Mouse (Mus musculus) left cerebral cortex, postnatal 14 days (tissue): ENCODE measurements around the gene Sh3bp5. TPM values are rescaled to one million over a fixed set of nuclear protein-coding genes. Genes with fewer than 3 reads are reported as not detected.

Experiments used
- DNase-seq, 2 experiments: peaks; one replicate each; pipeline ENCODE4 v3.0.0; 2021 to 2022; ENCODE audit warnings: low spot score in 2 of 2, mixed read lengths in 1 of 2
- intact Hi-C: fragments of 180-260 bp; cut with DNase I; formaldehyde crosslinking; loops from one replicate; pipeline ENCODE4 v1.15.1; 2025
- total RNA-seq, 2 experiments: library from RNA; stranded (reverse); gene quantifications; 2 replicates each; pipeline ENCODE4 v1.2.3; 2021

Sh3bp5 gene
- total RNA-seq, 2 experiments from 2014 or later = 73.5 to 73.9 TPM

DNA sequence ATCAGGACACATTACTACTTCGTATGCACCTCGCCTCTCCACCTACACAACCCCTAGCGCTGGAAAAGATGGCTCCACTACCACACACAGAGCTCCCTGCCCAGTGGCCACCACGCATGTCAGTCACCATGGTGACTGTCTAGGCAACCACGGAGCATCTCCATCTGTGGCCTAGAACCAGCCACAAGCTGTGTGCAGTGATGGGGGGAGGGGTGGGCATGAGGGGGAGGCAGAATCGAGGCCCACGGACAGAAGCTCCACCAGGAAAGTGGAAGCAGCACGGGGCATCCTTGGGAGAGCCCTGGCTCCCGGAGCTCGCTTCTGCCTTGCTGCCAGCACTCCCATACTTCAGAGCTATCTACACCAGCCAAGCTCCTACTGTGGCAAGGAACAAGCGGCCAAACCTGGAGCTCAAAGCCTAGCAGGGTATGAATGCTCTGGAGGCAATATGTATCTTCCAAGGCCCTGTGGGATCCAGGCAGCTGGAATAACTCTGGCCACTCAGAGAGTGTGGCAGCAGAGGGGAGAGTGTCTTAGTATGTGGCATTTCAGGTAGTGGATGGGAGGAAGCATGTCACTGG is 52.3 kb downstream of the Sh3bp5 start:
- peak; percentile 75 to 84 for DNase-seq
- intact Hi-C loops = loop anchor here (2.0 kb wide), 1 partner anchor 53 kb away; the partner anchor contains the start of gene Sh3bp5

- intact Hi-C loops = no loop called here
- no peak for DNase-seq
Measured at GRCm38 (mm10) chr14:31382276-31382675, 53.6 kb downstream of the Sh3bp5 start.

DNA sequence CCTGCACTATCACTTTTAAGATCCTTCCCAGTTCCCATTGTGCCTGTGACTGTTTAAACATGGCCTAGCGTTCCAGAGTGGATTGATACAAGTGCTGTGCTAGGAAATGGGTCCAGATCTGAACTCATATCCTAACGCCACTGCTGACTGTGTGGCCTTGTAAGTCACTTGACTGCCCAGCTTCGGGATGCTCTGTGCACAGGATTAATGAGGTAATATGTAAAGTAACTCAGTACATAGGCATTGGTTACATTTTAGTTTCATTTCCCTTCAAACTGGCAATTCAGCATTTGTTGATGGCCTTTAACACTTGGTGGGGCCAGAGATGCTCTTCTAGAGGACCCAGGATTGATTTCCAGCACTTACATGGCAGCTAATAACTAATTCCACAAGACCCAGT is 59.5 kb downstream of the Sh3bp5 start:
- DNase-seq = no peak
- intact Hi-C loops = no loop called here

GRCm38 (mm10) chr14:31374390-31374789 is 61.5 kb downstream of the Sh3bp5 start:
- intact Hi-C loops = no loop called here
- DNase-seq = no peak

DNA sequence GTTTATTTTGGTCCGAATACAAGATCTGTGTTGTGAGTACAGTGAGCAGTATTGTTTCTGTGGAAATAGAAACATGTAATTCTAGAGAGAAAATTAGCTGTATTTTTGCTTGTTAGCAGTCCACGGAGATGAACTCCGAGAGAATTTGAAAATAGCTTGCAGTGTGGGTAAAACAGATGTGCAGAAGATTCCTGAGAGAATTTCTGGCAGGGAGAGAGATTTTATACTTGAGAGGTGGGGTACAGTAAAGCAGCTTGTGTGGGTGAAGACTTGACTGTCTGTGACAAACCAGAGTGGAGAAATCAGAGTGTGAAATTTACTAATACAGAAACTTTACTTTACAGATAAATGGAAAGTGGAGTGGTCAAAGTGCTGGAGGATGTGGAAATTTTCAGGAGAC is 66.5 kb downstream of the Sh3bp5 start:
- no peak for DNase-seq
- intact Hi-C loops = no loop called here

GRCm38 (mm10) chr14:31367951-31368350 is 67.9 kb downstream of the Sh3bp5 start:
- DNase-seq = no peak
- intact Hi-C loops = no loop called here

DNA sequence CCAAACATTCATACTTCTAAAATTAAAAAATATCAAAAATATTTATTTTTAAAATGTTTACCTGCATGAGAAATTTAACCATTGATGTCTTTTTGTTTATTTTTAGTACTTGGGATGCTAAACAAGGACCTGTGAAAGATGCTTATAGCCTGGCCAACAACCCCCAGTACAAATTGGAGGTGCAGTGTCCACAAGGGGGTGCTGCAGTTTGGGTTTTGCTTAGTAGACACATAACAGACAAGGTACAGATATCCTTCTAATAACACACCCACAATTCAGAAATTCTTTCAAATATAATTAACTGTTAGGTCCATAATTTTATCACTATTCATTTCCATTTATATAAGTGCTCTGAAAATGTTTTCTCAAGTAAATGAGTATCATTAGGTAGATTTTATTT is 70.5 kb downstream of the Sh3bp5 start:
- intact Hi-C loops = loop anchor here (2.0 kb wide), 1 partner anchor 105 kb away; no protein-coding TSS in a partner anchor
- DNase-seq = peak in 1 of 2 experiments; percentile 76

- DNase-seq = no peak
- intact Hi-C loops = loop anchor here (2.0 kb wide), 1 partner anchor 106 kb away; no protein-coding TSS in a partner anchor
Measured at GRCm38 (mm10) chr14:31364589-31364988, 71.3 kb downstream of the Sh3bp5 start.

DNA sequence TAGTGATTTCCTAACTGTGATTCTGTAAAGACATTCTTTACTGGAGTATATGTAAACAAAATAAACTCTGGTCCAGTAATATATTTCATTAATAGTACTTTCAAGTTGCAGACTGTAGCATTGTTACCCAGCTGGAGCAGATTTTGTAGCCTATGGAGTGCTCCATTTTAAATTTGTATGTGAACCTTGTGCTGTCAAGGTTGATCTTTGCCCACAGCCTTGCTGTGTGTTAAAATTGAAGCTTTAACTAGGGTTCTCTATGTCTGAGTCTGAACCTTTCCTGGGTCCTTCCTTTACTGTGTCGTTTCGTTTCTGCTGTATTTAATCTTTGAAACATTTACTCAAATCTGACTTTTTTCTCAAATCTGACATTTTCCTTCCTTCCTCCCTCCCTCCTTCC is 73.6 kb downstream of the Sh3bp5 start:
- no peak for DNase-seq
- intact Hi-C loops = no loop called here

DNA sequence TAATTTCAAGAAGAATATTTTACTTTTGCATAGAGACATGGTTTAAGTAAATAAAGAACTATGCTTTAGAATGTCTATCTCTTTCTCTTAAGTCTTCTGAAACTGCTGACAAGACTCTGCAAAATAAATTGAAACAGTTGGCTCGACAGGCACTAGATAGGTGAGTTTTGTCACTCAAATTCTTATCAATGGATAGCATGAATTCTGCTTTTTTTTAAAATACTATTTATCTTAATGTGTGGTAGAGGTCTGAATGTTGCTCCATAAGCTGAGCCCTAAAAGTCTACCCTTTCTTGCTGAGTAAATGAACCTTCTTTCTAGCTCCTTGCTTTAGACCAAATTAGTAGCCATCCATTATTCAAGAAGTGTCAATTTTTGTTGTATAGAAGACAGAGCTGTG is 90.5 kb downstream of the Sh3bp5 start:
- no peak for DNase-seq
- intact Hi-C loops = no loop called here

DNA sequence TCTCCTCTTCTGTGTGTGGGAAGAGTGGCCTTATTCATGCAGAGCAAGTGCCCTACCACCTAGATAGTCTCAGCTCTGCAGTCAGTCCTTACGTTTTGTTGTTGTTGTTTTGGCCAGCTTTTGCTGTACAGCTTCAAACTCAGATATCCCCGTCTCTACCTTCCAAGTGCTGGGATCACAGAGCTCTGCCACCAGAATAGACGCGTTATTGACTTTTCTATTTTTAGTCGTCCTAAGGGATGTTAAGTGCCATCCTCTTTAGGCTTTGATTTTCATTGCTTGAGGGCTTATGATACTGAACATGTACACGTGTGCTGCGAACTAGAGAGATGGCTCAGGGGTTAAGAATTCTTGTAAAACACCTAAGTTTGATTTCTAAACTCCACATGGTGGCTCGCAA is 92.6 kb downstream of the Sh3bp5 start:
- intact Hi-C loops = no loop called here
- DNase-seq = no peak

- DNase-seq = no peak
- intact Hi-C loops = loop anchor here (10.0 kb wide), 1 partner anchor 377 kb away; no protein-coding TSS in a partner anchor
Measured at GRCm38 (mm10) chr14:31337947-31338346, 97.9 kb downstream of the Sh3bp5 start.

DNA sequence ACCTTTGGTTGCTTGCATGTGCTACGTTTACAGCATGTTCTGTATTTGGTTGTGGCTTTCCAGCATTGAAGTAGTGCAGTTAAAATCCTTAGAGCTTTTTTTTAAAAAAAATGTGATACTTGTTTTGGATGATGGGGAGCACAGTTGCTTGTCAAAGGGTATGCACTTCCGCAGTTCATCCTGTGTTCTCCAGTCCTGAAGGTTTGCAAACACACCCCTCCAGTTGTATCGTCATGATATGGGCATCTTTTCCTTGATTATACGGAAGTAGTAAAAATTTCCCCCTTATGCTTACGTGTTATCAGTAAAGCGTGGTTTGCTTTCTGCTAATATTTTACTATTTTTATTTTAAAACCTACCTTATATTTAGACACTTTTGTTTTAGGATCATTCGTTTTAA is 98.5 kb downstream of the Sh3bp5 start:
- intact Hi-C loops = loop anchor here (10.0 kb wide), 1 partner anchor 377 kb away; no protein-coding TSS in a partner anchor
- DNase-seq = no peak

DNA sequence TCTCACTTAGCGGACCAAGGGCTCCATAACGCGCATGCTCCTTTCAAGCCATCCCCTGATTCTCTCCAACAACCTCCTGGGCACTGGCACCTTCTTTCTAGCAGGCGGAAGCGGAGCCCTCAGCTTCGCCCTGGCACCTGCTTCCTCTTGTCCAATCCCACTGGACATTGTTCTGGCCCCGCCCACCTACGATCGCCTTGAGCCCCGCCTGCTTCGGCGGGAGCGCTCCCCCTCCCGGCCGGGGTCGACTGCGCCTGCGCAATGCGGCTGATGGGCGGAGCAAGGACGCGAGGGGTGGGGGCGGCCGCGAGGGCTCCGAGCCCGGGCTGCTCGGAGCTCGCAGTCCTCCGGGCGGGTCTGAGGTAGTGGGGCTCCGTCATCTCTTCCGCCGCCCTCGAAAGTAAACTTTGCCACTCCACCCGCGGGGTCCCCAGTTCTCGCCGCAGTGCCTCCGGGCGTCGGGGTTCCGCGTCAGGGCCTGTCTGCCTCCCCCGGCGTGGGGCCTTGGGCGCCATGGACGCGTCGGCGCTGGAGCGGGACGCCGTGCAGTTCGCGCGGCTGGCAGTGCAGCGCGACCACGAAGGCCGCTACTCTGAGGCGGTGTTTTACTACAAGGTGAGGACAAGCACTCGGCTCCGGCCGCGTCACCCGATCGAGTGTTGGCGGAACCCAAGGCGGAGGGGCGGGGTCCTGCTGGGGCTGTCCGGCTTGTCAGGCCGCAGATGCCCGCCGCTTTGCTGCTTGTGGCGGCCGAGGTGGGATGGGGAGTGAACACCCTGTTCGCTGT is 99.3 kb downstream of the Sh3bp5 start, which contains the start of gene Capn7:
TSS of gene Capn7 (plus strand) at position 270 of the 787 bp plus-strand sequence.
- peak; percentile 97 to 98 for DNase-seq
- intact Hi-C loops = loop anchor here (10.0 kb wide), 1 partner anchor 378 kb away; no protein-coding TSS in a partner anchor

DNA sequence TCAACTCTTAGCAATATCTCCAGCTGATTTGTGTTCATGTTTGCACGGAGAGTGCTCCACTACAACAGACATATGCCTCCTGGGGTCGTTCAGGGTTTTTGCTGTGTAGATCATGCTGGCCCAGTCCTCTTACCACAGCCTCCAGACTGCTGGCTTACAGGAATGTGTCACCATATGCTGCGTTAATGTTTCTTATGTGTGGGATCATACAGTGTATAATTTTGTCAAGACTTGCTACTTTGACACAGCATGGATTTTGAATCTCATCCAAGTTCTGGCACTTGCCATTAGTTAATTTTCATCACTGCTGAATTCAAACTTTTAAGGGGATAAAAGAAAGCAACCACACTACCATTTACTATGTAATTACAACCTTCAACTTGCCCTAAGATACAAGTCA is 100.1 kb downstream of the Sh3bp5 start:
- no peak for DNase-seq
- intact Hi-C loops = loop anchor here (10.0 kb wide), 1 partner anchor 379 kb away; no protein-coding TSS in a partner anchor

DNA sequence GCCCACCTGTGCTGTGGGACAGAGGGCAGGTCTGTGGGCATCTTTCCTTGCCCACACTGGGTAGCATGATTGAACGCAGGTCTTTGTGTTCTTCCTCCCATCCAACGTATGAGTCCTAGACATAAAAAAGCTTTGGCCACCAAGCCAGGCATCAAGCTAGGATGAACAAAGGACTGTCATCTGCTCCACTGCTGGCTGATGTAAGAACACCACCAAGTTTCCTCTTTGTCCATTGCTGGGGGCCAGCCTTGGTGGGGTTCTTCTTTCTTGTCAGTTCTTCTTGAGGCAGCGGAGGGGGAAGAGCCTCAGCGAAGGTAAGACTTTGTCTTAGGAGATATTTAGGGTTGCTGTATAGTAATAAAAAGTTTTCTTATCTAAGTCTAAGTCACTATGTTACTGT is 104.9 kb downstream of the Sh3bp5 start:
- DNase-seq = no peak
- intact Hi-C loops = loop anchor here (10.0 kb wide), 1 partner anchor 384 kb away; no protein-coding TSS in a partner anchor

GRCm38 (mm10) chr14:31329741-31330140 is 106.1 kb downstream of the Sh3bp5 start:
- intact Hi-C loops = loop anchor here (10.0 kb wide), 1 partner anchor 385 kb away; no protein-coding TSS in a partner anchor
- no peak for DNase-seq

DNA sequence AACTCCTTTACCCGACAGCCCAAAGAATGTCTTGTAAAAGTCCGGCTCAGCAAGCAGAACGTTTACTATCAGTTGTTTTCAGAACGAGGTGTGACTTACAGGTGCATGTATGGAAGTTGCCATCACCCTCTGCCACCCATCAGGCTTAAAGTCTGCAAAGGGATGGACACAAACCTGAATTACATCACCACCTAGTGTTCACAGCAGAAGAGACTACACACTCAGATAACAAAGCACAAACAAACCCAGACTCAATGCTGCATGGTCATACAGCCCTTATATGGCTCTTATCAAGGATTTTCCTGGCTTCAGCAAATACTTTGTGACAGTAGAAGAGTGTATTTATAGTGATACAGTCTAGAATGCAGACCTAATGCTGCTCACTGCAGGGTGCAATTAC is 108.2 kb downstream of the Sh3bp5 start:
- intact Hi-C loops = no loop called here
- DNase-seq = no peak

GRCm38 (mm10) chr14:31327196-31327595 is 108.7 kb downstream of the Sh3bp5 start:
- intact Hi-C loops = no loop called here
- DNase-seq = no peak

DNA sequence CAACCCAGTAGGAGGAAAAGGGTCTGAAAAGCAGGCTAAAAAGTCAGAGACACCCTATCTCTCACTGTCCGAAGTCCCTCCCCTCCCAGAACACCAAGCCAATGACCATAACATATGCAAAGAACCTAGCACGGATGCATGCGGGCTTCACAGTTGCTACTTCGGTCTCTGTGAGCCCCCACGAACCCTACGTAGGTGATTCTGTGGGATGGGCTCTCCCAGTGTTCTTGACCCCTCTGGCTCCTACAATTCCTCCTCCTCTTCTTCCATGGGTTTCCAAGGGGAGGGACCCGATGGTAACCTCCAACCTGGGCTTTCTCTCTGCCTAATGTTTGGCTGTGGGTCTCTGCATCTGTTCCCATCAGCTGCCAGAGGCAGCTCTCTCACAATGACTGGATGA is 109.1 kb downstream of the Sh3bp5 start:
- intact Hi-C loops = no loop called here
- no peak for DNase-seq
